Mouse (Mus musculus): ENCODE data around the gene Wbp11.

DNA sequence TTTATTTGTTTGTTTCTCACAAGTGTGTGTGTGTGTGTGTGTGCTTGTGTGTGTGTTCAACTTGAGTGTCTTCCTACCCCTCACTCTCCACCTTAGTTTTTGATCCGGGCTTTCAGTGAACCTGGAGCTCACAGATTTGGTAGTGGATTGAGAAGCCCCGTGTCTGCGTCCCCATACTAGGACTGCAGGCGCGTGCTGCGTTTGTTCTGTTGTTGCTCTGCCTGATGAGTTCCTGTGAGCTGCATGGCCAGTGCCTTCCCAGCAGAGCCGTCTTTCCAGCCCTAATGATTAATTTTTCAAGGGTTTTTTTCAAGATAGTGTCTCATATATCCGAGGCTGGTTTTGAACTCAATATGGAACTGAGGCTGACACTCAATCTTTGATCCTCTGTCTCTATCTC lies 30.4 kb upstream of the Wbp11 start:
- TF ChIP-seq POLR2A (IDR thresholded peaks at IDR 0.05; ENCODE audit: borderline replicate concordance, extremely low read depth, low read depth, low read length): no peak
- TF ChIP-seq CTCF (IDR thresholded peaks at IDR 0.05; ENCODE audit: insufficient read depth, low read length): no peak
